ENCODE assay signal across 9 mouse cellular contexts in the genomic region with DNA sequence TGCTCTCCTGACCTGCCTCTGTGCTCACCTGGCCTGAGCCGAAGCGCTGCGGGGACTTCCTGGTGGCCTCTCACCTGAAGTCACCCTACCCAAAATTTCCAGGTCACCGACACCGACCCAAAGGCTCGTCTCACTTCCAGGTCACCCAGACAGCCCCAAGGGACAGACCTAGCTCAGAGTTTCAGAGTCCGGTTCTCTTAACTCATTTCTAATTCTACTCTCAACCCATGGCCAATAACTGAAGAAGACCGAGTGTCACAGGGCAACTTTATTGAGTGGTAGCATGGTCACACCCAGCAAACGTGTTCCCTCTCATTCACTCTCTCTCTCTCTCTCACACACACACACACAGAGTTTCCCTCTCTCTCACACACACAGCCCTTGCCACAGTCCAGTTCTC. TPM values are rescaled to one million over a fixed set of nuclear protein-coding genes. Genes with fewer than 3 reads are reported as not detected.
DNase-seq lines count a peak whose midpoint lies in the region; ATAC-seq and TF ChIP-seq lines count a peak whose summit lies in the region.
"Had no signal": no experiment of that assay in that cellular context is flagged by ENCODE, and none has a peak within 500 bp of the region (broad histone marks: within the 10 kb centered on the region; RNA-seq: fewer than 3 reads in every experiment).

No protein-coding gene starts in this region.

- no peak for TF ChIP-seq EP300 in lung, postnatal 0 days (IDR thresholded peaks at IDR 0.05)

- H3K9ac ChIP-seq in lung, postnatal 0 days (replicated peaks; ENCODE audit: low read depth): peak overlapping the region; percentile 39
- no peak overlapping the region for H3K9ac ChIP-seq in limb, embryonic 11.5 days (ENCODE audit: low read length)

- peak overlapping the region; percentile 84 for H3K27ac ChIP-seq in lung, postnatal 0 days (ENCODE audit: low read length)
- H3K27ac ChIP-seq in limb, embryonic 11.5 days (replicated peaks; ENCODE audit: low read depth, low read length): no peak overlapping the region

- no peak for ATAC-seq in CD4-positive, CD25-positive, alpha-beta regulatory T cell, adult 4 months
- ATAC-seq in lung, postnatal 0 days: no peak
- no peak for ATAC-seq in limb, embryonic 11.5 days (ENCODE audit: insufficient number of reproducible peaks, low FRiP score, low TSS enrichment, low read depth)

- DNase-seq in CD4-positive, CD25-positive, alpha-beta regulatory T cell, adult 2 months (ENCODE audit: low read depth, low spot score): peak; percentile 36
- DNase-seq in lung, postnatal 0 days (ENCODE audit: low spot score): no peak
- DNase-seq in lung, postnatal 25 days (ENCODE audit: low spot score): no peak
- no peak for DNase-seq in limb, embryonic 11.5 days (ENCODE audit: low spot score)
- peak; percentile 46 for DNase-seq in splenic B cell, adult 2 months (ENCODE audit: low read depth, low spot score)
- no peak for DNase-seq in left cerebral cortex, postnatal 4 days
- DNase-seq in lung, postnatal 36 days: no peak

- H3K4me1 ChIP-seq in lung, postnatal 0 days (ENCODE audit: insufficient read depth, low read depth, low read length): peaks cover 8% of the 10 kb centered on the region
- peaks cover 9% of the 10 kb centered on the region; the same call in 1 of the 2 replicates for H3K4me1 ChIP-seq in limb, embryonic 11.5 days (ENCODE audit: control insufficient read depth, insufficient read depth, low read length)

- no peaks in the 10 kb centered on the region for H3K27me3 ChIP-seq in lung, postnatal 0 days (replicated peaks; ENCODE audit: insufficient read depth, low read length)
- peaks cover 28% of the 10 kb centered on the region for H3K27me3 ChIP-seq in limb, embryonic 11.5 days (ENCODE audit: control insufficient read depth, insufficient read depth, low read length)
- no peaks in the 10 kb centered on the region for H3K27me3 ChIP-seq in splenic B cell, adult 2 months (ENCODE audit: control insufficient read depth, insufficient read depth, low read length, poor library complexity, severe bottlenecking)

- TF ChIP-seq CTCF in lung, postnatal 0 days (IDR thresholded peaks at IDR 0.05): no peak

- WGBS in lung, postnatal 0 days: 13% methylated on average over 9 of the region's 9 CpGs
- 11% methylated on average over 9 of the region's 9 CpGs for WGBS in limb, embryonic 11.5 days

- intact Hi-C loops in left cerebral cortex, postnatal 4 days (cut with DNase I): no loop called here

- peak overlapping the region; percentile 43 for H3K4me3 ChIP-seq in lung, postnatal 0 days (ENCODE audit: low read depth, low read length)
- peak overlapping the region; percentile 48 for H3K4me3 ChIP-seq in limb, embryonic 11.5 days (ENCODE audit: low read depth, low read length)

- peaks cover 4% of the 10 kb centered on the region; the same call in 1 of the 2 replicates for H3K36me3 ChIP-seq in lung, postnatal 0 days (ENCODE audit: insufficient read depth, low read length)
- H3K36me3 ChIP-seq in limb, embryonic 11.5 days (ENCODE audit: control insufficient read depth, insufficient read depth, low read length): 0 out of 2 replicates have a peak, but pooled peaks cover 2% of the 10 kb centered on the region
- H3K36me3 ChIP-seq in splenic B cell, adult 2 months (ENCODE audit: control insufficient read depth, insufficient read depth, low read length, poor library complexity, severe bottlenecking): peaks cover 4% of the 10 kb centered on the region; the same call in 1 of the 2 replicates

- peak overlapping the region; percentile 67 for H3K4me2 ChIP-seq in lung, postnatal 0 days (replicated peaks; ENCODE audit: low read depth, low read length)
- peak overlapping the region; percentile 66 for H3K4me2 ChIP-seq in limb, embryonic 11.5 days (ENCODE audit: low read depth, severe bottlenecking)

- H3K9me3 ChIP-seq in lung, postnatal 0 days (ENCODE audit: low read length): no peaks in the 10 kb centered on the region
- H3K9me3 ChIP-seq in limb, embryonic 11.5 days (ENCODE audit: control insufficient read depth, low read length): no peaks in the 10 kb centered on the region

RNA-seq across cellular contexts. Expression of a gene that starts 1.7 kb away (rescaled TPM):
- 10 to 100 TPM; 24.7 to 29.7 TPM for polyA plus RNA-seq in CD4-positive, CD25-positive, alpha-beta regulatory T cell, adult 4 months (2017; shearing (Covaris generic))
- polyA plus RNA-seq in lung, postnatal 0 days (2015; fragmentation: Nextera tagmentation; extraction: Ambion mirVana): 23.7 and 32.4 TPM in 2 replicates
- 34.9 and 45.1 TPM in 2 replicates for polyA plus RNA-seq in limb, embryonic 11.5 days (2014; fragmentation: Nextera tagmentation; extraction: Ambion mirVana)
- 1 to 10 TPM; 1.9 to 2.2 TPM for total RNA-seq in left cerebral cortex, postnatal 4 days (2021)

RNA-seq across cellular contexts. Expression of a gene that starts 16.1 kb away (rescaled TPM):
- 1 to 10 TPM; 6.3 to 8.3 TPM for polyA plus RNA-seq in CD4-positive, CD25-positive, alpha-beta regulatory T cell, adult 4 months (2017; shearing (Covaris generic))
- polyA plus RNA-seq in lung, postnatal 0 days (2015; fragmentation: Nextera tagmentation; extraction: Ambion mirVana): 15.8 and 17.6 TPM in 2 replicates
- polyA plus RNA-seq in limb, embryonic 11.5 days (2014; fragmentation: Nextera tagmentation; extraction: Ambion mirVana): 26.6 and 27.2 TPM in 2 replicates
- 10 to 100 TPM; 11.2 to 14.6 TPM for total RNA-seq in left cerebral cortex, postnatal 4 days (2021)

RNA-seq across cellular contexts. Expression of a gene that starts 25.8 kb away (rescaled TPM):
- polyA plus RNA-seq in CD4-positive, CD25-positive, alpha-beta regulatory T cell, adult 4 months (2017; shearing (Covaris generic)): 1 to 10 TPM in 1 of 2 experiments, under 1 TPM in 1; 0.51 to 1.4 TPM
- 6.7 and 7.1 TPM in 2 replicates for polyA plus RNA-seq in lung, postnatal 0 days (2015; fragmentation: Nextera tagmentation; extraction: Ambion mirVana)
- polyA plus RNA-seq in limb, embryonic 11.5 days (2014; fragmentation: Nextera tagmentation; extraction: Ambion mirVana): 9.0 and 10.3 TPM in 2 replicates
- 10 to 100 TPM in 1 of 2 experiments, 1 to 10 TPM in 1; 6.2 to 10.0 TPM for total RNA-seq in left cerebral cortex, postnatal 4 days (2021)

RNA-seq across cellular contexts. Expression of a gene that starts 47.1 kb away (rescaled TPM):
- under 1 TPM in 1 of 2 experiments, not detected in 1; 0.28 TPM for polyA plus RNA-seq in CD4-positive, CD25-positive, alpha-beta regulatory T cell, adult 4 months (2017; shearing (Covaris generic))
- polyA plus RNA-seq in lung, postnatal 0 days (2015; fragmentation: Nextera tagmentation; extraction: Ambion mirVana): 0.37 and 0.39 TPM in 2 replicates
- not detected in 2 replicates for polyA plus RNA-seq in limb, embryonic 11.5 days (2014; fragmentation: Nextera tagmentation; extraction: Ambion mirVana)
- total RNA-seq in left cerebral cortex, postnatal 4 days (2021): not detected
- polyA plus RNA-seq: brain, embryonic 14.5 days had no signal

RNA-seq across cellular contexts. Expression of a gene that starts 49.6 kb away (rescaled TPM):
- polyA plus RNA-seq in CD4-positive, CD25-positive, alpha-beta regulatory T cell, adult 4 months (2017; shearing (Covaris generic)): 10 to 100 TPM; 20.2 to 22.3 TPM
- 5.8 and 9.4 TPM in 2 replicates for polyA plus RNA-seq in lung, postnatal 0 days (2015; fragmentation: Nextera tagmentation; extraction: Ambion mirVana)
- polyA plus RNA-seq in limb, embryonic 11.5 days (2014; fragmentation: Nextera tagmentation; extraction: Ambion mirVana): 2.7 and 4.9 TPM in 2 replicates
- 10 to 100 TPM; 37.1 to 37.8 TPM for total RNA-seq in left cerebral cortex, postnatal 4 days (2021)

Comparison
In these comparisons a context has a peak if more than half of its experiments do, and no peak if none do; other contexts are left out.
1. DNase-seq: peak in CD4-positive, CD25-positive, alpha-beta regulatory T cell, adult 2 months (single experiment) and splenic B cell, adult 2 months (single experiment); none in lung, postnatal 0 days (single experiment), lung, postnatal 25 days (single experiment), limb, embryonic 11.5 days (single experiment), left cerebral cortex, postnatal 4 days (single experiment) and lung, postnatal 36 days (single experiment).